Mouse (Mus musculus): Measurements from ENCODE around the gene Arhgef10l. TPM values are rescaled to one million over a fixed set of nuclear protein-coding genes. Genes with fewer than 3 reads are reported as not detected.

Arhgef10l gene
- polyA plus RNA-seq, 2 experiments: 2.4 to 2.5 TPM

DNA sequence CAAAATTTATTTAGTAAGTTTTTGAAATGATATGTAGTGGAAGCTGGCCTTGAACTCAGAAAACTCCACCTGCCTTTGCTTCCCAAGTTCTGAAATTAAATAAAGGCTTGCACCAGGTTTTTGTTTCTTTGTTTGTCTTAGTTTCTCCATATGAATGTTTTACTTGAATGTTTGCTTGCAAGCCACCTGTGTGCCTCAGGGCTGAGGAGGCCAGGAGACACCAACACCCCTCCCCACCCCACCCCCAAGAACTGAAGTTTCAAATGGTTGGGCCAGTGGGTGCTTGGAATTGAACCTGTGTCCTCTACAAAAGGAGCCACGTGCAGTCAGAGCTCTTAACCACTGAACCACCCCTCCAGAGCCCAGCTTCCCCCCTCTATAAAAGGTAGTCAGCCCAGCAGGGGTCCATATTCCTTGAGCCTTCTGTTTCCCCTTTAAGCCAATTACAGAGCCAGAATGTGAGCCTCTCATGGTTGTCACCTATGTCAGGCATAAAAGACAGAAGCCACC lies 28.8 kb upstream of the Arhgef10l start:
- no peak overlapping the region for H3K4me3 ChIP-seq (ENCODE audit: insufficient read depth in 1 of 2, low read depth in 2 of 2, low read length in 2 of 2)
- H3K27ac ChIP-seq: peak overlapping the region; percentile 35
- H3K4me1 ChIP-seq (replicated peaks; ENCODE audit: control insufficient read depth in 2 of 2, insufficient read depth in 2 of 2, low read length in 1 of 2): peaks cover 56 to 61% of the 10 kb centered on the region in 2 experiments
- WGBS (ENCODE audit: insufficient replicate concordance): 58% methylated on average over 1 of the region's 1 CpGs
- H3K36me3 ChIP-seq (replicated peaks; ENCODE audit: control insufficient read depth, insufficient read depth, low read depth): no peaks in the 10 kb centered on the region
- H3K27me3 ChIP-seq (ENCODE audit: control insufficient read depth, insufficient read depth, low read length): no peaks in the 10 kb centered on the region
- ATAC-seq (ENCODE audit: insufficient read depth) (no peak), DNase-seq (ENCODE audit: low read depth in 3 of 3, low spot score in 3 of 3) (no peak)
- TF ChIP-seq EP300 (IDR thresholded peaks at IDR 0.05; ENCODE audit: low read depth) (no peak), CTCF (IDR thresholded peaks at IDR 0.05; ENCODE audit: low read depth) (no peak)
- no peaks in the 10 kb centered on the region for H3K9me3 ChIP-seq (ENCODE audit: control insufficient read depth, low read length)
- H3K9ac ChIP-seq (replicated peaks): no peak overlapping the region; the same call in 1 of the 2 replicates
- H3K4me2 ChIP-seq (ENCODE audit: low read depth): no peak overlapping the region

DNA sequence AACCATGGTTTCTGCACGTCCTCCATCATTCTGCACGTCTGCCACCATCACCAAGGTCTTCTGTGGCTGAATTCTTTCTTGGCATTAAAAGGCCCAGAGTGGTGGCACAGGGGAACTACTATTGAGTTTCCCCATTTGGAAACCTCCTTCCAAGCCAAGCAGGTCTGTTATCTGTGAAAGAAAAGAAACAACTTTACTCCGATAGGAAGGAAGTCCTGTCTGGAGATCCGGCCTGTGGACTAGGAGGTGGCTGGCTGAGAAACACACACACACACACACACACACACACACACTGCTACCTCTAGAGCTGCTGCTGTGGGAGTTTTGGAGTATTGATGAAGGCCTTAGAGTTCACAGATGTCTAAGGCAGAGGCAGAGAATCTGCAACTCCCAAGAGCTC lies 27.7 kb upstream of the Arhgef10l start:
- DNase-seq (ENCODE audit: low read depth in 3 of 3, low spot score in 3 of 3): no peak
- 23% methylated on average over 4 of the region's 4 CpGs for WGBS (ENCODE audit: insufficient replicate concordance)
- TF ChIP-seq CTCF (IDR thresholded peaks at IDR 0.05; ENCODE audit: low read depth) (no peak), EP300 (IDR thresholded peaks at IDR 0.05; ENCODE audit: low read depth) (no peak)
- Histone ChIP-seq H3K4me2 (ENCODE audit: low read depth) (no peak overlapping the region), H3K27me3 (ENCODE audit: control insufficient read depth, insufficient read depth, low read length) (no peaks in the 10 kb centered on the region), H3K27ac (no peak overlapping the region), H3K36me3 (replicated peaks; ENCODE audit: control insufficient read depth, insufficient read depth, low read depth) (no peaks in the 10 kb centered on the region), H3K9ac (replicated peaks) (no peak overlapping the region; the same call in 1 of the 2 replicates), H3K9me3 (ENCODE audit: control insufficient read depth, low read length) (no peaks in the 10 kb centered on the region), H3K4me1 (replicated peaks; ENCODE audit: control insufficient read depth in 2 of 2, insufficient read depth in 2 of 2, low read length in 1 of 2) (peaks cover 56 to 60% of the 10 kb centered on the region in 2 experiments), H3K4me3 (ENCODE audit: insufficient read depth in 1 of 2, low read depth in 2 of 2, low read length in 2 of 2) (no peak overlapping the region)
- no peak for ATAC-seq (ENCODE audit: insufficient read depth)

DNA sequence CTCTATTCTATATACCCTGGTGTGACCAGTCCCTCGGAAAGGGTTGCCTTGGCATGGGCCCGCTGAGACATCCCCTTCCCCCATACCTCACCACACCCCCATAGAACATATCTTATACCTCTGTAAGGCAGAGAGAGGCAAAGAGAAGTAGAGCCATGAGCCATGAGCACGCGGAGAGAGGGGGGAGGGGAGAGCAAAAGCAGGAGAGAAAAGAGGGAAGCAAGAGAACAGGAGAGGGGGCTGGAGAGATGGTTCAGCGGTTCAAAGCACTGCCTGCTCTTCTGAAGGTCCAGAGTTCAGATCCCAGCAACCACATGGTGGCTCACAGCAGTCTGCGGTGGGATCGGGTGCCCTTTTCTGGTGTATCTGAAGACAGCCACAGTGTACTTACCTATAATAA lies 25.7 kb upstream of the Arhgef10l start:
- Histone ChIP-seq H3K4me2 (ENCODE audit: low read depth) (no peak overlapping the region), H3K4me1 (replicated peaks; ENCODE audit: control insufficient read depth in 2 of 2, insufficient read depth in 2 of 2, low read length in 1 of 2) (peaks cover 59 to 62% of the 10 kb centered on the region in 2 experiments), H3K9me3 (ENCODE audit: control insufficient read depth, low read length) (no peaks in the 10 kb centered on the region), H3K27me3 (ENCODE audit: control insufficient read depth, insufficient read depth, low read length) (no peaks in the 10 kb centered on the region), H3K4me3 (ENCODE audit: insufficient read depth in 1 of 2, low read depth in 2 of 2, low read length in 2 of 2) (no peak overlapping the region), H3K36me3 (replicated peaks; ENCODE audit: control insufficient read depth, insufficient read depth, low read depth) (no peaks in the 10 kb centered on the region), H3K27ac (no peak overlapping the region; the same call in 1 of the 2 replicates), H3K9ac (replicated peaks) (no peak overlapping the region)
- 43% methylated on average over 7 of the region's 7 CpGs for WGBS (ENCODE audit: insufficient replicate concordance)
- DNase-seq (ENCODE audit: low read depth in 3 of 3, low spot score in 3 of 3) (no peak), ATAC-seq (ENCODE audit: insufficient read depth) (no peak)
- TF ChIP-seq EP300 (IDR thresholded peaks at IDR 0.05; ENCODE audit: low read depth) (no peak), CTCF (IDR thresholded peaks at IDR 0.05; ENCODE audit: low read depth) (no peak)

DNA sequence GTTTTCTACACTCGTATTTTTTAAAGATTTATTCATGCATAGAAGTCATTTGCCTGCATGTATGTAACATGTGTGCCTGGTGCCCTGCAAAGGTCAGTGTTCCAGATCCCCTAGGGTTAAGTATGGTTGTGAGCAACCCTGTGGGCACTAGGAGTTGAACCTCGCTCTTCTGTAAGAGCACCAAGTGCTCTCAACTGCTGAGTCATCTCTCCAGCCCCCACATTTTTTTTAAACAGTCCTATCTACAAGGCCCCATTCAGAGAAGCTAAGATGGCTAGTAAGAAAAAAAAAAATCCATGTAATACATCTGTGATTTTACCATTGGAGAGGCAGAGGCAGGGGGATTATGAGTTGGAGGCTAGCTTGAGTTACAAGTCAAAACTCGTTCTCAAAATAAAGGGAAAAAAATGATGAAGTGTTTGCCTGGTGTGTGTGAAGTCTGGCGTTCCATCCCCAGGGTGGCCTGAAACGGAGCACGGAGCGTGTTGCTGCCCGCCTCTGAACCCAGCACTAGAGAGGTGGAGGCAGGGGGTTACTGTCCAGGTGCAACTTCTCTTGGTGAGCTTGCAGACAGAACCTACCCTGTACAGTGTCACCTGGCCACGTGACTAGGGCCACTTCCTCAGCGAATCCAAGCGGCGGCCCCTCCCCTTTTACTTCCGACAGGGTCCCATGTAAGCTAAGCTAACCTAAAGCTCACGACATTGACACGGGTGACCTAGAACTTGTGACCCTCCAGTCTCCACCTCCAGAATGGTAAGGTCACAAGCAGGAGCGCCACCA lies 24.3 kb upstream of the Arhgef10l start:
- Histone ChIP-seq H3K4me1 (replicated peaks; ENCODE audit: control insufficient read depth in 2 of 2, insufficient read depth in 2 of 2, low read length in 1 of 2) (peaks cover 50 to 57% of the 10 kb centered on the region in 2 experiments), H3K9me3 (ENCODE audit: control insufficient read depth, low read length) (no peaks in the 10 kb centered on the region), H3K27me3 (ENCODE audit: control insufficient read depth, insufficient read depth, low read length) (no peaks in the 10 kb centered on the region), H3K4me2 (ENCODE audit: low read depth) (peak overlapping the region; percentile 31), H3K27ac (peak overlapping the region; percentile 42), H3K9ac (replicated peaks) (peak overlapping the region; percentile 14; the same call in 1 of the 2 replicates), H3K4me3 (ENCODE audit: insufficient read depth in 1 of 2, low read depth in 2 of 2, low read length in 2 of 2) (no peak overlapping the region), H3K36me3 (replicated peaks; ENCODE audit: control insufficient read depth, insufficient read depth, low read depth) (no peaks in the 10 kb centered on the region)
- TF ChIP-seq EP300 (IDR thresholded peaks at IDR 0.05; ENCODE audit: low read depth): 0 out of 2 replicates have a peak, but pooled peaks have one; percentile 33
- no peak for TF ChIP-seq CTCF (IDR thresholded peaks at IDR 0.05; ENCODE audit: low read depth)
- 44% methylated on average over 16 of the region's 16 CpGs for WGBS (ENCODE audit: insufficient replicate concordance)
- DNase-seq (ENCODE audit: low read depth in 3 of 3, low spot score in 3 of 3): peak; percentile 70
- ATAC-seq (ENCODE audit: insufficient read depth): peak; percentile 76

DNA sequence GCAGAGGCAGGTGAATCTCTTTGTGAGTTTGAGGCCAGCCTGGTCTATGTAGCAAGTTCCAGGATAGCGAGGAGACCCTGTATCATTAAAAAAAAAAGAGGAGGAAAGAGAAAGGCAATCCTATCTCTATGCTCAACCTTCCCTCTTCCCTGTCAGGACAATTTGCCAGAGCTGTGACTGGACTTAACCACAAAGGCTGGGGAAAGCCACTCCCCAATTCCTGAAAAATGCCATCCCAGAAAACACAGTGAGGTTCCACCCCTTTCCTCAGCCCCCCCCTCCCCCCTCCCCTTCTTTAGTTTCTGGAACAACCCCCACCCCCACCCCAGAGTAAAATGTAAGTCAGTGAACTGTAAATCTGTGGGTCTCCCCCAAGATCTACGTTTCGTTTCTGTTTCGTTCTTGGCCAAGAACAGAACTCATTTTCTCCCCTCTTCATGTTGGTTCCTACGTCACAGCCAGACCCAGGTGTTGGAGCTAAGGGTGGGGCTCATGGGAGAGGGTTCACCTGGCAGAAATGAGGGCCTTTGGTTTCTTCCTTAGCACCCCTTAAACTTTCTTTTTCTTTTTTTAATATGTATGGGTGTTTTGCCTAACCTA lies 23.1 kb upstream of the Arhgef10l start:
- WGBS (ENCODE audit: insufficient replicate concordance): 77% methylated on average over 5 of the region's 5 CpGs
- Histone ChIP-seq H3K4me1 (replicated peaks; ENCODE audit: control insufficient read depth in 2 of 2, insufficient read depth in 2 of 2, low read length in 1 of 2) (peaks cover 54 to 62% of the 10 kb centered on the region in 2 experiments), H3K4me2 (ENCODE audit: low read depth) (no peak overlapping the region), H3K9ac (replicated peaks) (no peak overlapping the region), H3K4me3 (ENCODE audit: insufficient read depth in 1 of 2, low read depth in 2 of 2, low read length in 2 of 2) (no peak overlapping the region), H3K36me3 (replicated peaks; ENCODE audit: control insufficient read depth, insufficient read depth, low read depth) (no peaks in the 10 kb centered on the region), H3K9me3 (ENCODE audit: control insufficient read depth, low read length) (no peaks in the 10 kb centered on the region), H3K27ac (peak overlapping the region; percentile 29; the same call in 1 of the 2 replicates), H3K27me3 (ENCODE audit: control insufficient read depth, insufficient read depth, low read length) (no peaks in the 10 kb centered on the region)
- DNase-seq (ENCODE audit: low read depth in 3 of 3, low spot score in 3 of 3) (no peak), ATAC-seq (ENCODE audit: insufficient read depth) (no peak)
- no peak for TF ChIP-seq CTCF (IDR thresholded peaks at IDR 0.05; ENCODE audit: low read depth)
- no peak for TF ChIP-seq EP300 (IDR thresholded peaks at IDR 0.05; ENCODE audit: low read depth)

Data from liver, embryonic 14.5 days (tissue).